Mouse (Mus musculus): ENCODE results near the gene Fam166a. TPM values are rescaled to one million over a fixed set of nuclear protein-coding genes. Genes with fewer than 3 reads are reported as not detected.
"Not testable (repeated sequence)": the region's sequence is repeated elsewhere in the genome, so short reads cannot be mapped to it uniquely, and the experiment has no call there.

Fam166a gene
- polyA plus RNA-seq, 1 experiment from 2014 or later, result 0.69 TPM

DNA sequence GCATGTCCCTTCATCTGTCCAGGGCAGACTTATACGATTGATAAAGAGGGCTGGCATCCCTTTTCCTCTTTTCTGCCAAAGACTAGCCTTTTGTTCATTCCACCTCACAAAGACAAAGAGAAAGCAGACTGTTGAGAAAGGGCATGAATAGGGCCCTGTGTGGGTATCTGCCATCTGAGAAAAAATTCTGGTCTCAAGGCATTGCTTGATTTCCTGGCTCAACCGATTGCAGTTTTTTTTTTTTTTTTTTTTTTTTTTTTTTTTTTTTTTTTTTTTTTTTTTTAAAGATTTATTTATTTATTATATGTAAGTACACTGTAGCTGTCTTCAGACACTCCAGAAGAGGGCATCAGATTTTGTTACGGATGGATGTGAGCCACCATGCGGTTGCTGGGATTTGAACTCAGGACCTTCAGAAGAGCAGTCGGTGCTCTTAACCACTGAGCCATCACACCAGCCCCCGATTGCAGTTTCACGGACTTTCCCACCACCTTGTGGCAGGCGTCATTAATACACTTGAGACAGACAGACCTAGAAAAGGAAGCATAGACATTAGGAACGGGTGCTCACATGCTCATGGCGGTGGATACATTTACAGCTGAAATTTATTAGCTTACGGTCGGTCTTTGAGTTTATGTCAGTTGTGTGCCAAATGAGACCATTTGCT is 38.0 kb downstream of the Fam166a start:
- not testable (repeated sequence) for H3K27ac ChIP-seq
- Histone ChIP-seq H3K9ac (peak overlapping the region; percentile 71; the same call in 1 of the 2 replicates), H3K4me3 (peak overlapping the region; percentile 71)

DNA sequence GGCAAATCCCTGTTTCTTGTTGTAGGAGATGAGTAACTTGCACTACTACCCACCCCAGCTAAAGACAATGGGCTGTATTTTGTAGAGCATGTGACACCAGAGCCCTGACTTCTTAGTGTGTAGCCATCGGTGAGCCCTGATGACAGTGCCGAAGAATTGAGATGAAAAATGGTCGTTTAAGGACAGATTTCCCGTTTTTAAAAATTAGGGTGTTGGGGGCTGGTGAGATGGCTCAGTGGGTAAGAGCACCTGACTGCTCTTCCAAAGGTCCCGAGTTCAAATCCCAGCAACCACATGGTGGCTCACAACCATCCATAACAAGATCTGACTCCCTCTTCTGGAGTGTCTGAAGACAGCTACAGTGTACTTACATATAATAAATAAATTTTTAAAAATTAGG is 38.7 kb downstream of the Fam166a start:
- not testable (repeated sequence) for H3K4me2 ChIP-seq; H3K4me3 ChIP-seq; H3K27me3 ChIP-seq; H3K9me3 ChIP-seq; H3K9ac ChIP-seq; ATAC-seq (ENCODE audit: borderline replicate concordance, extremely low read depth, low FRiP score, low TSS enrichment); H3K36me3 ChIP-seq; H3K27ac ChIP-seq
- 84% methylated on average over 5 of the region's 5 CpGs for WGBS
- peaks cover 24% of the 10 kb centered on the region for H3K4me1 ChIP-seq

More for the DNA sequence above, 38.0 kb downstream of the Fam166a start:
- not testable (repeated sequence) for H3K27me3 ChIP-seq; ATAC-seq (ENCODE audit: borderline replicate concordance, extremely low read depth, low FRiP score, low TSS enrichment); H3K9me3 ChIP-seq; H3K36me3 ChIP-seq
- WGBS, result 53% methylated on average over 12 of the region's 12 CpGs
- Histone ChIP-seq H3K4me2 (peak overlapping the region; percentile 93), H3K4me1 (peaks cover 21% of the 10 kb centered on the region)

DNA sequence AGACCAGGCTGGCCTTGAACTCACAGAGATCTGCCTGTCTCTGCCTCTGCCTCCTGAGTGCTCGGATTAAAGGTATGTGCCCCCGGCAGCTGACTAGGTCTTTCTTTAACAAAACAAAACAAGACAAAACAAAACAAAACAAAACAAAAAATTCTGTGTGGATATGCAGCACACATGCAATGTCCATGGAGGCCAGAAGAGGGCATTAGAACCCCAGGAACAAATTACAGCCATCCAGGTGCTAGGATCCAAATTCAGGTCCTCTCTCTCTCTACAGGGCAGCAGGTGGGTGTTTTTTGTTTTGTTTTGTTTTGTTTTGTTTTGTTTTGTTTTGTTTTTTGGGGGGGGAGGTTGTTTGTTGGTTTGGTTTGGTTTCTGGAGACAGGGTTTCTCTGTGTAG is 40.3 kb downstream of the Fam166a start:
- 61% methylated on average over 2 of the region's 2 CpGs for WGBS
- ATAC-seq (ENCODE audit: borderline replicate concordance, extremely low read depth, low FRiP score, low TSS enrichment), result no peak
- Histone ChIP-seq H3K9me3 (no peaks in the 10 kb centered on the region), H3K36me3 (no peaks in the 10 kb centered on the region), H3K27ac (no peak overlapping the region), H3K4me3 (no peak overlapping the region), H3K27me3 (peaks cover 8% of the 10 kb centered on the region), H3K9ac (no peak overlapping the region), H3K4me1 (peaks cover 35% of the 10 kb centered on the region), H3K4me2 (no peak overlapping the region)

- peaks cover 13% of the 10 kb centered on the region for H3K27me3 ChIP-seq
- ATAC-seq (ENCODE audit: borderline replicate concordance, extremely low read depth, low FRiP score, low TSS enrichment), result no peak
- H3K4me3 ChIP-seq, result peak overlapping the region; percentile 70
- WGBS, result 43% methylated on average over 12 of the region's 12 CpGs
- no peaks in the 10 kb centered on the region for H3K36me3 ChIP-seq
- H3K9ac ChIP-seq, result peak overlapping the region; percentile 21; the same call in 1 of the 2 replicates
- peak overlapping the region; percentile 99 for H3K4me2 ChIP-seq
- H3K27ac ChIP-seq, result no peak overlapping the region
- peaks cover 42% of the 10 kb centered on the region for H3K4me1 ChIP-seq
- H3K9me3 ChIP-seq, result no peaks in the 10 kb centered on the region
Measured at GRCm38 (mm10) chr2:25261870-25262269, 43.3 kb downstream of the Fam166a start.

DNA sequence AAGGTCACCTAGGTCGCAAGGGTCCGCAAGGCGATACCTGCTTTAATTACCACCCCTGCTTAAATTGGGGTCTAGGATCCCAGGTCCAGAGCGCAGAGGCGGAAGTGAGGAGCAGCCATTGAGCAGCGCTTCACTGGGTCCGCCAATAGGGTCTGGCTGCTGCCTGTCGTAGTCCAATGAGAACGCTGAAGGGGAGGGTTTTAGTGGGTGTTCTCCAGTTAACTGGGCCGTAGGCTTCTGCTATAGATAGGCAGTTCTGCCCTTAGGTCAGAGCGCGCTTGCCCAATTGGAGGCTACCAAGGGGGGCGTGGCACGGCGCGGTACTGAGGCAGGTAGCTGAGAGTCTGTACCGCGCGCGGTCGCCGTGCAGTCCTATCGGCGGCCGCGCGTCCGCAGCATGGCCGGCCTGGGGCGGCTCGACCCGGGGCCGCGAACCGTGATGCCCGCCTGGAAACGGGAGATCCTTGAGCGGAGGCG is 43.8 kb downstream of the Fam166a start, which contains the start of gene Tprn:
Gene Tprn, plus strand, starts transcription at position 328 of the 477 bp plus-strand sequence.
- Histone ChIP-seq H3K9ac (peak within 1 kb of the TSS; percentile 60), H3K27me3 (peaks cover 13% of the 10 kb centered on the region), H3K36me3 (no peaks in the 10 kb centered on the region), H3K9me3 (no peaks in the 10 kb centered on the region), H3K4me1 (peaks cover 39% of the 10 kb centered on the region), H3K27ac (0 out of 2 replicates have a peak within 1 kb of the TSS, but pooled peaks have one; percentile 34), H3K4me2 (peak within 1 kb of the TSS; percentile 99), H3K4me3 (peak within 1 kb of the TSS; percentile 70)
- peak; percentile 98 for ATAC-seq (ENCODE audit: borderline replicate concordance, extremely low read depth, low FRiP score, low TSS enrichment)
- WGBS, result under 1% methylated on average over 39 of the region's 39 CpGs

DNA sequence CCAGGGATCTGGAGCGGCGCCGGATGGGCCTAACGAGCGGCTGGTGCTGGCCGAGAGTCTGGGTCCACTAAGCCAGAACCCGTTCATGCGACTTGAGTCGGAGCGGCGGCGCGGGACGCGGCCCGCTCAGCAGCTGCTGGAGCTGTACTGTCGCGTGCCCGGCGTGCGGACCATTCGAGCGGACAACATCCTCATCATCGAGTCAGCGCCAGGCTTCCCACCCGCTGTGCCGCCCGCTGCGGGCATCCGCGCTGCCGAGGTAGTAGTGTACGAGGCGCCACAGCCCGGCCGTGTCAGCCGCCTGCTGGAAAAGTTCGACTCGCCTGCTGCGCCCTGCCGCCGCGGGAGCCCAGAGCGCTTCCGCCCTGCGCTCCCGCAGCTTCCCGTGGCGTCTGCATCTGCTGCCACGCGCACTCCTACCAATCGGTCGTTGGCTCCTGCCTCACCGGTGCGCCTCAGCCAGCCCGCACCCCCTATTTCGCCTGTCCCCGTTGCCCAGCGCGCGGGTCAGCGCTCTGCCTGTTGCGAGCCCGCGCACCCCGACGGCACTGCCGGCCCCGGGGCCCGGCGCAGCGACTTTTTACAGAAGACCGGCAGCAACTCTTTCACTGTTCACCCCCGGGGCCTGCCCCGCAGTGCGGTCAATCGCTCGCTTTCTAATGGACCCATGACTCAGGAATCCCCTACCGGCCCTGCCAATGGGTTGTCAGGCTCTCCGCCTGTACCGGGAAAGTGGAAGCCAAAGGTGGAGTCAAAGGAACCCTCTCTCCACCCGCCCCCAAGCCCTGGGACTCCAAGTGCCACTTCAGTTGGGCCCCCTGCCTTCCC is 44.5 kb downstream of the Fam166a start:
- Histone ChIP-seq H3K4me2 (peak overlapping the region; percentile 99), H3K9me3 (no peaks in the 10 kb centered on the region), H3K36me3 (no peaks in the 10 kb centered on the region), H3K27ac (0 out of 2 replicates have a peak overlapping the region, but pooled peaks have one; percentile 34), H3K4me1 (peaks cover 39% of the 10 kb centered on the region), H3K27me3 (peaks cover 13% of the 10 kb centered on the region), H3K9ac (peak overlapping the region; percentile 60), H3K4me3 (peak overlapping the region; percentile 70)
- ATAC-seq (ENCODE audit: borderline replicate concordance, extremely low read depth, low FRiP score, low TSS enrichment), result peak; percentile 39; the same call in 1 of the 2 replicates
- WGBS, result under 1% methylated on average over 82 of the region's 82 CpGs

DNA sequence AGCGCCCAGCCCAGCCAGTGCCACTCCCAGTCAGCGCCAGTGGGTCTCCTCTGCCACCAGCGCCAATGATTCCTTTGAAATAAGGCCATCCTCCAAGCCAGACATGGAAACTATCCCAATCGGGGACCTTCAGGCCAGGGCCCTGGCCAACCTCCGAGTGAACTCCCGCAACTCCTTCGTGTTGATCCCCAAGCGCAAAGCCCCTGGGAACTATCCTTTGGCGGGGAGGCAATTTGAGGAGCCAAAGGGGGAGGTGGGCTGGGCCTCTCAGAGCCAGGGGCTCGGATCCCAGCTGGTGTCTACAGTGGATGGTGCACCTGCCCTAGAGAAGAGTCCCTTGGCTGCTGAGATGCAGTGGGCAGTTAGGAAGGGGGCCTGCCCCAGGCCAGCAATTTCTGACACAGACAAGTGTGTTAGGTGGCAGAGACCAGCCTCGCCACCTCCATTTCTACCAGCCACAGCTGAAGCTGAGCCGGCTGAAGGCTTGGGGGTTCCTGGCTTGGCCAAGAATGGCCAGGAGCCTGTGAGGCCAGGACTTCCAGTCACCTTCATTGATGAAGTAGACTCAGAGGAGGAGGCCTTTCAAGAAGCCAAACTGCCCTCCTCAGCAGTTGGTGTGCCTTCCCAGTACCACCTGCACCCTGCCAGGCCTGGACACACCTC is 45.2 kb downstream of the Fam166a start:
- H3K9me3 ChIP-seq, result no peaks in the 10 kb centered on the region
- H3K4me1 ChIP-seq, result peaks cover 39% of the 10 kb centered on the region
- WGBS, result 20% methylated on average over 12 of the region's 12 CpGs
- H3K4me3 ChIP-seq, result peak overlapping the region; percentile 70
- no peak for ATAC-seq (ENCODE audit: borderline replicate concordance, extremely low read depth, low FRiP score, low TSS enrichment)
- H3K27ac ChIP-seq, result no peak overlapping the region
- no peaks in the 10 kb centered on the region for H3K36me3 ChIP-seq
- H3K4me2 ChIP-seq, result peak overlapping the region; percentile 99
- peaks cover 13% of the 10 kb centered on the region for H3K27me3 ChIP-seq
- peak overlapping the region; percentile 60 for H3K9ac ChIP-seq

DNA sequence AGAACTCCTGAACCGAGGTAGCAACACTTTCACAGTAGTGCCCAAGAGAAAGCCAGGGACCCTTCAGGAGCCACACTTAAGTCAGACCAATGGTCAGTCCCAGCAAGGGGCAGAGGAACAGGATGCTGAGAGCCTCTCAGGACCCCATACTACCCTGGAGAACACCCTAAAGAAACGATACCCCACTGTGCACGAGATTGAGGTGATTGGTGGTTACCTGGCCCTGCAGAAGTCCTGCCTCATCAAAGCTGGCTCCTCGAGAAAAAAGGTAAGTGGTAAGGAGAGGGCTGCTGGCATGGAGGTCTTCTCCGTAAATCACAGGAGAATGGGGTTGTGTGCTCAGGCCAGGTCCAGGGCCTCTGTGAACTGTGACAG is 45.7 kb downstream of the Fam166a start:
- 0 out of 2 replicates have a peak overlapping the region, but pooled peaks have one; percentile 70 for H3K4me3 ChIP-seq
- peaks cover 2% of the 10 kb centered on the region; the same call in 1 of the 2 replicates for H3K36me3 ChIP-seq
- H3K9ac ChIP-seq, result no peak overlapping the region
- peaks cover 39% of the 10 kb centered on the region for H3K4me1 ChIP-seq
- peak overlapping the region; percentile 99; the same call in 1 of the 2 replicates for H3K4me2 ChIP-seq
- 69% methylated on average over 5 of the region's 5 CpGs for WGBS
- H3K27ac ChIP-seq, result no peak overlapping the region
- H3K9me3 ChIP-seq, result no peaks in the 10 kb centered on the region
- peaks cover 13% of the 10 kb centered on the region for H3K27me3 ChIP-seq
- ATAC-seq (ENCODE audit: borderline replicate concordance, extremely low read depth, low FRiP score, low TSS enrichment), result no peak

GRCm38 (mm10) chr2:25264851-25265250 is 46.3 kb downstream of the Fam166a start:
- Histone ChIP-seq H3K36me3 (peaks cover 6% of the 10 kb centered on the region), H3K4me2 (peak overlapping the region; percentile 9; the same call in 1 of the 2 replicates), H3K9me3 (no peaks in the 10 kb centered on the region), H3K27ac (no peak overlapping the region), H3K27me3 (peaks cover 13% of the 10 kb centered on the region), H3K9ac (no peak overlapping the region), H3K4me1 (peaks cover 39% of the 10 kb centered on the region), H3K4me3 (no peak overlapping the region)
- WGBS, result 65% methylated on average over 3 of the region's 3 CpGs
- no peak for ATAC-seq (ENCODE audit: borderline replicate concordance, extremely low read depth, low FRiP score, low TSS enrichment)

DNA sequence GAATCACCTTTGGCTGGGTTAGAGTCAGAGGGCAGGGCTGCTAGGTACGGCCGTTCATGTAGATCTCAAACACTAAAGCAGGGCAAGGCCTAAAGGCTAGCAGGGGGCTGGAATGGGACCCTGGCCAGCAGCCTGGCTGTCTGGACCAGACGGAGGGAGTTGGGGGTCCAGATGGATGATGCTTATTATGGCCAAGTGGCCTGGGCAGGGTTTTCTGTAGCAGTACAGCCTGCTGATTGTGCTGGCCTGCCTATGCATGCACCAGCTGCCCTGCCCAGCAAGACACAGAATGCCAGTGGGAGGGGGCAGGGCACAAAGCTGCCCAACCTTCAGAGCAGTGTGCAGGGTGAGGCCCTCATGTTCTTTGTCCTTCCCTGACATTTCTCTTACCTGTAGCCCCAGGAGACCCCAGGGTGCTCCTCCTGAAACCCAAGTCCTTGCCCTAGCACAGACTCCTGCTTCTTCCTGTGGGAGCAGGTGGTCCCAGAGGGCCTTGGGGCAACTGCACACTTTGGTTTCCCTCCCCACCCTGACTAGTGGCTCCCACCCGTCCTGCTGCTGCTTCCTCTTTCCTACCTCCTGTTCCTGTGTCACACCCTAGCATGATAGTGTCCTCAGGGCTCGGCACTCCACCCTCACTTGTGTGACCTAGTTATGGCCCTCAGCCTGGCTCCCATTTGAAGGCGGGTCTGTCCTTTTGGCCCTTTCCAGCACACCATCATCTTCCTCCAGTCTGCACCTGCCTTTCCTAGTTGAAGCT is 47.5 kb downstream of the Fam166a start:
- H3K4me3 ChIP-seq, result no peak overlapping the region

GRCm38 (mm10) chr2:25266720-25267119 is 48.2 kb downstream of the Fam166a start:
- no peak overlapping the region for H3K27ac ChIP-seq
- H3K9me3 ChIP-seq, result no peaks in the 10 kb centered on the region
- H3K36me3 ChIP-seq, result peaks cover 16% of the 10 kb centered on the region
- peaks cover 50% of the 10 kb centered on the region for H3K4me1 ChIP-seq
- WGBS, result 25% methylated on average over 2 of the region's 2 CpGs
- H3K4me2 ChIP-seq, result 0 out of 2 replicates have a peak overlapping the region, but pooled peaks have one; percentile 12
- no peak overlapping the region for H3K4me3 ChIP-seq
- peaks cover 13% of the 10 kb centered on the region for H3K27me3 ChIP-seq
- ATAC-seq (ENCODE audit: borderline replicate concordance, extremely low read depth, low FRiP score, low TSS enrichment), result no peak
- H3K9ac ChIP-seq, result no peak overlapping the region

More for the DNA sequence above, 47.5 kb downstream of the Fam166a start:
- no peaks in the 10 kb centered on the region for H3K9me3 ChIP-seq
- peaks cover 16% of the 10 kb centered on the region for H3K36me3 ChIP-seq
- H3K9ac ChIP-seq, result no peak overlapping the region
- H3K27ac ChIP-seq, result no peak overlapping the region
- H3K27me3 ChIP-seq, result peaks cover 13% of the 10 kb centered on the region
- H3K4me2 ChIP-seq, result peak overlapping the region; percentile 12; the same call in 1 of the 2 replicates
- 60% methylated on average over 6 of the region's 6 CpGs for WGBS
- no peak for ATAC-seq (ENCODE audit: borderline replicate concordance, extremely low read depth, low FRiP score, low TSS enrichment)
- H3K4me1 ChIP-seq, result peaks cover 44% of the 10 kb centered on the region

Data from lung, embryonic 15.5 days (tissue).